Mouse (Mus musculus): ENCODE measurements around the gene Aida.
"Not testable (repeated sequence)": the region's sequence is repeated elsewhere in the genome, so short reads cannot be mapped to it uniquely, and the experiment has no call there.

The Aida gene

DNA sequence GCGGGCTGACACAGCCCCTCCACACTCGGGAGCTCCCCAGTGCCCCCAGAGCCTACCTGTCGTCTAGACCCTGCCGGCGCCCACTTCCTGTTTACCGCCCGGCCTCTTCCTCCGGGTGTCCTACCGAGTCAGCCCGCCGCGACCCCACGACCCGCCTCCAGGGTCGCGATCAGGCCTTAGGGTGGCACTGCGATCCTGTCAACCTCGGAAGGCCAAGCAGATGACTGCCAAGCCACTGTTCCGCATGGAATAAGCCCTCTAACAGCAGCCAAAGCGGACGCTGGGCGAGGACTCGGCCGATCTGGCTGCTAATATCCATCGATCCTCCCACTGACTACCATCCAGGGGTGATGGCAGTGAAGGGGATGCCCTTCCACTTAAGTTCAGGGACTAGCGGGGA, at the start of gene Aida:
Gene Aida (plus strand): TSS at position 126 of the 400 bp plus-strand sequence.
- DNase-seq (ENCODE audit: low spot score), result peak; percentile 66

DNA sequence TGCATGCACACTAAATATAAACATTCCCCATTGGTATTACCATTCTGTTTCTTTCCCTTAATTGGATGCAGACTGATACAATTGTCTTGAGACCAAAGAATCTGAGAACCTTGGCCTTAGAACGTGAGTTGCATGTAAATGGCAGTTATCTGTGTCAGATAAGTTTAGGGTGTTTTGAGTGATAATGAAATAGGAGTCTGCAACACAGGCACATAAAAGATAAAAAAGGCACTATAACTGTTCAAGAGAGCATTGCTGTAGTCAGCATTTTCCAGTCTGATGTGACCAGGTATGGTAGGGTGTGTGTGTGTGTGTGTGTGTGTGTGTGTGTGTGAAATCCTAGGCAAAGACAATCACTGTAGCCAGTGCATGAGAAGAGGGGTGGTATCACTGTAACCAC, 48.2 kb upstream of the Aida start:
- no peak for DNase-seq (ENCODE audit: low spot score)

DNA sequence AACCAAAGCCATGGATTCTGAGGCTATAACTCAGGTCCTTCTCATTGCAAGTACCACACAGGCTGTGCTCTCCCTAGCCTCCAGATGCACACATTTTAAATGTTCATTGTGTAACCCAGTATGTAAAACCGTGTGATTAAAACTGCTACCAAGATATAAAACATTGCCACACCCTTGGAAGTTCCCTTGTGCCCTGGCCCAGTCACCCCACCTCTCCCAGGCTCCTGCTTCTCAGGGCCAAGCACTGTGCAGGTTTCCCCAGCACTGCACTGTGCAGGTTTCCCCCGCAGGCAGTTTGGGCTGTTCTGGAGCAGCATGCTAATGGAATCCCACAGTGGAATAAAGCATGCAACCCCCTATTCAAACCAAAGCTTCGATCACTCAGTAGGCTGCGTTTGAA, 45.8 kb upstream of the Aida start:
- no peak for DNase-seq (ENCODE audit: low spot score)

DNA sequence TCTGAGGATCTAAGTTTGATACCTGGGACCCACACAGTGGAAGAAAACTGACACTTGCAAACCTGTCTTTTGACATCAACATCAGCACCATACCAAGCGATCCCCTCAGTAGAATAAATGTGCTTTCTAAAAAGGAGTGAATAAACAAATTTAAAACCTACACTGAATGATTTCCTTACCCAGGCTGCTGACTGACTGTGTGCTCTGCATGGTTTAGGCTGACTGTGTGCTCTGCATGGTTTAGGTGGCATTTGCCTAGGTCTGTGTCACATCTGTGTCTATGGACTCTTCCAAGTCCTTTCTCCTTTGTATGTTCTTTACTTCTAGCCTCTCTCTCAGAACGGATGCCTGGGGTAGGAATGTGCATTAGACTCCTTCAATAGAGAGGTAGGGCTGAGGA, 44.6 kb upstream of the Aida start:
- no peak for DNase-seq (ENCODE audit: low spot score)

DNA sequence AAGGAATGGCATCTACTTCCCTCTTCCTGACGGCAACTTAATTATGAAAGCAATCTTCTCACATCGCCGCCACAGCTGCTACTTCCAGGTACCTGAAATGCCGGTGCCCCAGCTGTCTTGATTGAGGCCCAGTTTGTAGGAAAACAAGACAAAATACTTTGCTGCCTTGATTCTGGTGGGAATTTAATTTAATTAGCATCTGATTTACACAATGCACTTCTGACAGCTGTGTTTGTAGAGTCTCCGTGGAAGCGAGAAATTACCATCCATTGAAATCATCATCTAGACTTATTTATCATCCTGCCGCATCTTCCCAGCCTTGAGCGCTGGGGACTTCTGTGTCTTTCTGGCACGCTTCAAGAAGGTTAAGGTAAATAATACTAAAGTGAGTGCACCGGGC, 43.8 kb upstream of the Aida start:
- no peak for DNase-seq (ENCODE audit: low spot score)

DNA sequence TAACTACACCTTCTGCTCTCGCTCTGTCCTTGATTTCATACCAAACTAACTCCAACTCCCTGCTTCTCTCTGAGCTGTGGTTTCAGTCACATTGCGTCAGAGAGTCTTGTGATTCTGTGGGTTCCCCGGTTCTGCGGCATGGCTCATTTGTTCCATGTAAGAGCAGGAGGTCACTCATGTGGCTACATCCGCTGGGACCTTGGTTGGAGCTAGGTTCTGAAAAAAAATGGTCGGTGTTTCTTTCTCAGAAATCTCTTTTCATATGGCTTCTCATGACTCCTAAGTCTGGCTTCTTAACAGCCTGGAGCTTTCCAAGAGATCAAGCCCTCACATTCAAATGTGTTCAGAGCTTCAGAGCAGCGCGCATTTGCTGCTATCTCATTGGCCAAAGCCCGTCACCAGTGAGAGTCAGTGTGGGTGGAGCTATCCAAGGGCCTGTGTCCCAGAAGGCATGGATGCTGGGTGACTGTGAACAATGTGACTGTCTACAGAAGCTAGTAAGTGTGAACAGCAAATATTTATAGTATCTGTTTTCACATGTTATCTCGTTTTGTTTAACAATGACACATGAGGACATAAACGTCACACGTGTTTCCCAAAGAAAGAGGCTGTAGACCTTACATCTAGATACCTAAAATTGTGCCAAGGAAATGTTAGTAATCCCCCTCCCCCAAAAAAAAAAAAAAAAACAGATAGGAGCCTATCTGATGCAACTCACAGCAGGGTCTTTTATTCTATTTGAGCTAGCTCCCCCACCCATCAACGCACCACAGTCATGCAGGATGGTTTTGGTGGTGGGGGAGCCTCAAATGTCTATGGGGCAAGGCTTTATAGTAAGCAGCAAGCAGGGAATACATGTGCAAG, 32.0 kb upstream of the Aida start:
- DNase-seq (ENCODE audit: low spot score), result no peak

DNA sequence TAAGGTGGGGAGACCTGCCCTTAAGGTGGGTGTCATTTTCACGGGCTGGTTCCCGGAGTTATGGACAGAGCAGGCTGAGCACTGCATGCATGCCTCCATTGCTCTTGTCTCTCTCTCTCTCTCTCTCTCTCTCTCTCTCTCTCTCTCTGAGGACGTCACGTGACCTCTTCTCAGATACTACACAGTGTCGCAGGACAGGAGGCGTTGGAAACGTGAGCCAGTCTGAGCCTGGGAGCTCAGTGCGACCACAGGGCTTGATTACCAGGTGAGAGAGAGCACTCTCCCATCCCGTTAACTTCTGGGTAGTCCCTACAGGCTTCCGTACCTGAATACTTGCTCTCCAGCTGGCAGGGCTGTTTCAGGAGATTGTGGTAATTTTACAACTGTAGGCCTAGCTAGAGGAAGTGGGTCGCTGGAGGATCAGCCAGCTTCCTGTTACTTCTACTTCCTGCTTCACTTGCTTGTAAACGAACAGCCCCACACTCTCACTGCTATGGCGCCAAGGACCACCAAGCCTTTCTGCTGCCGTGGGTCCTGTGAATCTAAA, 30.4 kb upstream of the Aida start:
- DNase-seq (ENCODE audit: low spot score), result no peak

DNA sequence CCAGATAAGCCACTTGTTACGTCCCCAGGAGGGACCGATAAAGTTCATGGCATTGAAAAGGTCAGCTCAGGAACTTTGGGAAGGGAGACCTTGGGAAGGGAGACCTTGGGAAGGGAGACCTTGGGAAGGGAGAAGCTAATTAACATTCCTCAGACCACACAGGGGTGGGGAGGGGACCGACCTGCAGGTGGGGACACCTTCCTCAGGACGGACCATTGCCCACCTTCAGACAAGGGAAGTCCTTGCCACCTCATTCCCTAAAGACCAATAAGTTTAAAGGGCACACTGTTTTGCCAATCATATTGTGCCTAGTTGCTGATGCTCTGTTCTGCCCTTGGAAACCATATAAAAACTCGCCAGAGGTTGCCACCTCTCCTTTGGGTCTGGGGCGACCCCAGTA, 28.7 kb upstream of the Aida start:
- DNase-seq (ENCODE audit: low spot score), result no peak

DNA sequence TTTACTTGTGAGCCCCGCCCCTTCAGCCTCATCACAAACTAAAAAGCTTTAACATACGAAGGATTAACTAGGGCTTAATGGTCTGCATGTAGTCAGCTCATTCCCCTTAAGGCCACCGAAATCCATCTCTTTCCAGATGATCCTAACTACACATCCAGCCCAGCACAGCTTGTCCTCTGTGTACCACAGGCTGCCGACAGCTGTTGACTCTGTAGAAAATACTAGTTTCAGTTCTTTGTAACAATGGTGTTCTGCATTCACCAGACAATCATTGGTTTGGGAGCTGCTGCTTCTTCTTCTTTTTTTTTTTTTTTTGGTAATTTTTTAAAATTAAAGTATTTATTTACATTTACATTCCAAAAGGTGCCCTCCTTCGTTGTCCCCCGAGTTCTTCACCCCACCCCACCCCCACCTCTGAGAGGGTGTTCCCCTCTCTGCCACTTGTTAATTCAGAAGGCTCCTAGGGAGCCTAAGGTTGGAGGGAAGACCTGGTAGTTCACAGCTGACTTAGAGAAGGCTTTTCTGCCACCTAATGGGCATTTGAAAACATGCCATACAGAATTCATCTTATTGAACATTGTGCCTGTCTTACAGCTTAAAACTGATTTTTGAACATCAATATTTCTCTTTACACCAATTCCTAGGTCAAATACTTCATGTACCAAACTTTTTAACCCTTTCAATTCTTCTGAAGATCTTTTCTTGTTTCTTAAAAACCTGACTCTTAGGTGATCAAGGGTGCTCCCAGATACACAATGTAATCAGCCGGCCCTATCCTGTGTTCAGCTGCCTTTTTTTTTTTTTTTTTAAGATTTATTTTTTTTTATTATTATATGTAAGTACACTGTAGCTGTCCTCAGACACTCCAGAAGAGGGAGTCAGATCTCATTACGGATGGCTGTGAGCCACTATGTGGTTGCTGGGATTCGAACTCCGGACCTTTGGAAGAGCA, 23.2 kb upstream of the Aida start:
- DNase-seq (ENCODE audit: low spot score), result no peak

DNA sequence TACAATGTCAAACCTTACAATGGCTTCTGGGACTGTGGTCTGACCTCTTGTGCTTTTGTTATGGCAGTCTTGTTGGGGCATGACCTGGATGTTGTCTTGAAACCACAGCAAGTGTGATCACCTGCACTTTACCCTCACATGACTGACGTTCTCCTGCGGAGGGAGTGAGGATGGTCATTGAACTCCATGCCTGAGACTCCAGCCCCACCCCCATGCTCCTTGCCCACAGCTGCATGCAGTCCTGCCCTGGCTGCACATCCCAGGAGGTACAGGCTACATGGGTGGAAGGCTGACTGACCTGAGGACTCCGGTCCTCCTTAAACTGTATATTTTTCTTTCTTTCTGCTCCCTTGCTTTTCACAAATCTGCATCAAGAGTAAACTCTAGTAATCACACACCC, 22.0 kb upstream of the Aida start:
- no peak for DNase-seq (ENCODE audit: low spot score)

DNA sequence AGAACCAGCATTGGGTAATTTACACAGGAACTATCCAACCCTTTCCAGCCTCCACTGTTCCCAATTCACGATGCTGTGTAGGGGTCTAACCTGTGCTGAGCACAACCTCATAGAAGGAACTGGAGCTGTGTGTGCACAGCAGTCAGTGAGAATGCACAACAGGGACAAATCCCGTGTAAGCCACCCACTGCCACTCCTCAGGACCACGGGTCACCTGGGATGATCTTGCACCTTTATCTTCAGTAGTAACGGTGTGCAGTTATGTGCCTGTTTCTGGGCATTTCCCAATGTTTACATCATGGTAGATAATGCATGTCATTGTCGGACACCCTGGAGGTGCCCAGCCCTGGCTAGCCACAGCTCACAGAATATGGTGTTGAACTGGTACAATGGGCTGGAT, 20.6 kb upstream of the Aida start:
- DNase-seq (ENCODE audit: low spot score), result no peak

DNA sequence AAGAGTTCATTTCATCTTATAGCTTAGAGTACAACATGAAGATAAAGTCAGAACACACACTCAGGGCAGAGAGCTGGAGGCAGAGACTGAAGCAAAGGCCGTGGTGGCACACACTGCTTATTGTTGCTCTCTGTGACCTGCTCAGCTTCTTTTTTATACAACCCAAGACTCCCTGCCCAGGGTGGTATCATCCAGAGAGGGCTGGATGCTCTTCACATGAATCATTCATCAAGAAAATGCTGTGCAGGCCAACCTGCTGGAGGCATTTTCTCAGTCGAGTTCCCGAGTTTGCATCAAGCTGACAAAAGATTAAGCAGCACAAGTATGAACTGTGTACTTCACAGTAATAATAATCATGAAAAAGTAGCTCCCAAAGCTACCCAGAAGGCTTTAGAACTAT, 8.0 kb upstream of the Aida start:
- DNase-seq (ENCODE audit: low spot score), result no peak

DNA sequence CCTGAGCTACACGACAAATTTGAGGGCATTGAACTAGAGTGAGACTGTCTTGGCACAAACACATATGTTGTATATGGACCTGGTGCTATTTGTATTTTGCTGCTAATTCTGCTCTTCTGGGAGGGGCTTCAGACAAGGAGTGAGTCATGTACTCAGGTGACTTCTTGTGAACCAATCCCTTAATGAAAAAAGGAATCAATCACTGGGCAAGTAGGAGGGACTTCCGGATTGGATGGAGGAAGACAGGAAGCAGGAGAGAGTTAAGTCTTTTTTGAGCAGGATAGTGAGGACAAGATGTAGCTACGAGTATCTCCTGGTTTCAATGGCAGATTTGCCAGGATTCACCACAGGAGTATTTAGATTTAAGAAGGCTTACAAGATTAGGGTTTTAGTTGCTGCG, 6.8 kb upstream of the Aida start:
- DNase-seq (ENCODE audit: low spot score), result no peak

DNA sequence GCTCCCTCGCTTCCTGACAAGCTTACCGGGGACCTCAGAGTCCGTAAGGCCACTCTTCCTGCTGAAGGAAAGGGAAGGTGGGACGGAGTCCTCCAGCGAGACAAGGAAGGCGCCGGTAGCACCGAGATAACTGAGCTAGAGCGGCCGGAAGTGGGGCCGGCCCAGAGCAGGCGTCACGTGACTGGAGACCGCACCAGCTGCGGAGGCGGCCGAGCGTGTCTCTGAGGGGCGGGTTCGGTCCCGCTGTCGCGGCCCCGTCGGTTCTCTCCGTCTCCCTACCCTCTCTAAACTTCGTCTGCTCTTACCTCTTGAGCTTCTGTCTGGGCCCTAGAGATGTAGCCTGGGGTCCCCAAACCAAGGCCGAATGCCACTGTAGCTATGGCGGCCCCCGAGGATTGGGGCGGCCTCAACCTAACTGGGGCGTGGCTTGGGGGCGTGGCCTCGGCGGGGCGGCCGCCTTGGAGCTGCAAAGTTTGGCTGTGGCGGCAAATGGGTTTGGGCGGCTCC, 540 bp downstream of the Aida start, which contains the start of gene Brox:
Gene Brox (minus strand): TSS at position 393 of the 507 bp plus-strand sequence.
- peak; percentile 99 for DNase-seq (ENCODE audit: low spot score)

DNA sequence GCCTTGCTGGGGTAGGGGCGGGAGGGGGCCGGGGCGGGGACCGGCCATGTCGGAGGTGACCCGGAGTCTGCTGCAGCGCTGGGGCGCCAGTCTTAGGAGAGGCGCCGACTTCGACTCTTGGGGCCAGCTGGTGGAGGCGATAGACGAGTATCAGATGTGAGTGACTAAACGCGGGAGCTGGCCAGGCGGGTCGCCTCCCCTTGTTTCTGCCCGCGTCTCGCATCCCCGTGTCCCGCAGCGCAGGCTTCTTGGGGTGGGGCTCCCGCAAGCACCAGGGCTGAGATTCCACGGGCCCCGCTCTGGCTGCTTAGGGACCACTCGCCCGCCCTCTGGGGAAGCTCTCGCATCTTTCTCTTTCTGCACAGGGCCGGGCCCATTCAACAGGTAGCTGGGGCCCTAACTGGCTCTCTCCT, 1.1 kb downstream of the Aida start:
- peak; percentile 66 for DNase-seq (ENCODE audit: low spot score)

DNA sequence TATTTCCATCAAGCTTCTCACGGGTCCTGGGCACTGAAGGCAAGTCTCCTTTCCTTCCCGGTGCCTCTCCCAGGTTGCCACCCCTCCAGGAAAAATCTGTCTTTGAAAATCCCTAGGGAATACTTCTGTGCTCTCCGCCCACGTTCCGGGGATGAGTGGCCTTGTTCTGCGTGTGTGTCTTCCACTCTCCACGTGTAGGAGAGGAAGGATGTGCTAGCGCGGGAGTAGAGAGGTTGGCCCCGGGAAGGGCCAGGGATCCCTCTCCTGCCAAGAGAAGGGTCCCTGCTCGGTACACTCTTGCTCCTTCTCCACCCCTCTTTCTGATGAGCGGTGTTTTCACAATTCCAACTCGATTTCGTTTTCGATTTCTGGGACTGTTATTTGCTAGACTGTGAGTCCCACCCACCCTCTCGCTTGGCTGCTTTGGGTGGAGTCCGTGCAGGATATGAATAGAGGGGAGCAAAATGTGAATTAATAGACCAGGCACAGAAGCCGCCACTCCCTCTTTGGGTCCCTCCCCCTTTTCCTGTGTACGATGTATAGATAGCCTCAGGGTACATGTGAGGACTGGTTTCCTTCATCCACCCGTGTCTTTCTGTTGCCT, 1.6 kb downstream of the Aida start:
- peak; percentile 57 for DNase-seq (ENCODE audit: low spot score)

DNA sequence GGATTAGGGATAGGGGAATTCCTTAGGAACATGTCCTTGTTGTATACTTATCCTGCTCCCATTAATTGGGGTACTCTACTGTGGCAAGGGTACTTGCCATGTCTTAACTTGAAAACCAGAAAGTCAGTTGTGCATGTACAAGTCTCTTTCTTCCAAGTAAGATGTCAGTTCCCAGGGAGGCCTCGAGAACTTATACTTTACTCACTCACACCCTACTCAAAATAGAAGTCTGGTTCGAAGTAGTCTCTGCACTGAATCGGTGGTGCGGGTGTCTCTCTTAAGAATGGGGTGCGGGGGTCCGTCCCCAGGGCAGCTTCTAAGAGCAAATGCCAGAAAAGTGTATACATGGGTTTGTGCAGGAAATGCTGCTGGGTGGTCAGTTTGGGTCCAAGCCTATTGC, 2.8 kb downstream of the Aida start:
- DNase-seq (ENCODE audit: low spot score), result peak; percentile 99

DNA sequence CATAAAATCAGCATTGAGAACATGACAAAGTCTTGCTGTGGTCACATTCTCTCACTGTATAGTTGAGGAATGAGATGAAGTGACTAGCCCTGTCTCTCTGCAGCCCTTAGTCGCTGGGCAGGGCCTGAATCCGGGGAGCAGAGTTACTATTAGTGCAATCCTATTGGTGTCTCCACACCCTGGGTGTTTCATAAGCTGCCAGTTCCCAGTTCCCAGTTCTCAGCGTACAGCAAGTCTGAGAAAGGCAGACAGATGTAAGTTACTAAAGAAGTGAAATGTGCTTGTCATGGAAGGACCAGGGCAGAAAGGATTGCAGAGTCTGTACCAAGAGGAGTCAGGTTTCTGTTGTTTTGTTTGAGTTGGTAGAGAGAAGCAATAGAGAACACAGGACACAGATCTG, 11.2 kb downstream of the Aida start:
- no peak for DNase-seq (ENCODE audit: low spot score)

DNA sequence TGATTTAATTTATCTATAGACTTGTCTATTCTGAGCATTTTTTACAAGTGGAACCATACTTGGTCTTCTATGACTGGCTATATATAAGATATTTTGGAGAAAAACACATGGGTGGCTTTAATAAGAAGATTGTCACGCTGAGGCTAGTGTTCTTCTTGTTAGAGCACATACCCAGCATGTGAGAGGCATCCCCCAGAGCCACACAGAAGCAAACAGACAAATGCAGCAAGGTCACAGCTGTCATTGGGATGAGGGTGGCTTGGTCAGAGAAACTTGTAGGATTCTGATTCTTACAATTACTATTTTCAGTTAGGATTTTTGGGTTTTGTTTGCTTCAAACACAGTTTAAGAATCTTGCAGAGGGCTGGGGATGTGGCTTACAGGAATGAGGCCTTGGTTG, 12.1 kb downstream of the Aida start:
- DNase-seq (ENCODE audit: low spot score), result no peak

DNA sequence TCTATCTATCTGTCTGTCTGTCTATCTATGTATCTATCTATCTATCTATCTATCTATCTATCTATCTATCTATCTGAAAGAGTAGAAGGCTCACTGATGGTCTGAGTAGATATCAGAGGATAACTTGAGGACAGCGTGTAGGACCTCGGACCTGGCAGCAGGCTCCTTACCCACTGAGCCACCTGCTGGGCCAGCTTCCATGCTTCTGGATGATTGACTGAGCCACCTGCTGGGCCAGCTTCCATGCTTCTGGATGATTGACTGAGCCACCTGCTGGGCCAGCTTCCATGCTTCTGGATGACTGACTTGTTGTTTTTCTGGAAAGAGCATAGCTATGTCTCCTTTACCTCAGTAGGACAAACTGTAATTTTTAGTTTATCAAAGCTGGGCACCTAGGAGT, 13.2 kb downstream of the Aida start:
- DNase-seq (ENCODE audit: low spot score), result not testable (repeated sequence)

DNA sequence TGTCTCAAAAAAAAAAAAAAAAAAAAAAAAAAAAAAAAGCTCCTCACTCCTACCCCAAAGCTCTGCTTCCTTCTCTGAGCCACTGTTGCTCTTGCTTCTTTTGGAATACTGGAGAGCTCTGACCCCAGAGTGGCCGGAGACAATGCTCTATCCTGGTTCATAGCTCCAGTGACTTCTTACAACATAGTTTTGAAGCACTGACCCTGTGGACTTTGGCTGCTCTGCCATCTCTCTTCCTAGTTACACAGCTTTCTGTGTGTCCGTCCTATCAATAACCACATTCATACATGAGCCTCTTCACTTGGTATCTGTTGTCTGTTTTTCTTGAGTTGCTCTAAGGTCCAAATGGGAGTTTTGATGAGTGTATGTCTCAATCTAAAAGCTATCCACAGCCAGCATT, 15.7 kb downstream of the Aida start:
- no peak for DNase-seq (ENCODE audit: low spot score)

DNA sequence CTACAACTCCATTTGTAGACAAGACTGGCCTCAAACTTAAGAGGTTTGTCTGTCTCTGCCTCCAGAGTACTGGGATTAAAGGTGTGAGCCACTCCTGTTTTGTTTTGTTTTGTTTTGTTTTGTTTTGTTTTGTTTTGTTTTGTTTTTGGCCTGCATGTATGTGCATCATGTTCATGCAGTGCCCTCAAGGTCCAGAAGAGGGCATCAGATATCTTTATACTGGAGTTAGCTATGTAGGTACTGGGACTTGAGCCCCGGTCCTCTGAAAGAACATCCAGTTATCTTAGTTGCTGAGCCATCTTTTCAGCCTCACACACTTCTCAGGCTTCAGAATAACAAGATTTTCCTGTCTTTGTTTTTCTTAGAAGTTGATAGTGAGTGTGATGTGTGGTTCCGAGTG, 19.4 kb downstream of the Aida start:
- no peak for DNase-seq (ENCODE audit: low spot score)
